Mouse (Mus musculus) liver, embryonic 12.5 days (tissue): ENCODE data around the gene Patl2. TPM values are rescaled to one million over a fixed set of nuclear protein-coding genes. Genes with fewer than 3 reads are reported as not detected.

Source experiments
- ATAC-seq: fragments of 200-750 bp; cut with Nextera tagmentation; 2 replicates; pipeline ENCODE4 v1.8.0; 2017; ENCODE audit warnings: moderate number of reproducible peaks, mild to moderate bottlenecking, moderate library complexity
- H3K27ac ChIP-seq: fragments of 300-500 bp; sonication (generic); 2 replicates; pipeline ENCODE4 v1.5.1; 2016; ENCODE audit warnings: mild to moderate bottlenecking
- H3K27me3 ChIP-seq: fragments of 300-500 bp; sonication (generic); replicated peaks from 2 replicates; pipeline ENCODE4 v1.6.1; 2016; ENCODE audit warnings: mild to moderate bottlenecking, moderate library complexity
- H3K36me3 ChIP-seq: fragments of 300-500 bp; sonication (generic); 2 replicates; pipeline ENCODE4 v1.6.1; 2016; ENCODE audit warnings: mild to moderate bottlenecking, moderate library complexity
- H3K4me1 ChIP-seq: fragments of 300-500 bp; sonication (generic); 2 replicates; pipeline ENCODE4 v1.6.1; 2016
- H3K4me2 ChIP-seq: fragments of 300-500 bp; sonication (generic); 2 replicates; pipeline ENCODE4 v1.6.1; 2016; ENCODE audit warnings: mild to moderate bottlenecking, moderate library complexity
- H3K4me3 ChIP-seq: fragments of 300-500 bp; sonication (generic); 2 replicates; pipeline ENCODE4 v1.5.1; 2016; ENCODE audit warnings: mild to moderate bottlenecking, moderate library complexity
- H3K9ac ChIP-seq: fragments of 300-500 bp; sonication (generic); 2 replicates; pipeline ENCODE4 v1.6.1; 2016; ENCODE audit warnings: mild to moderate bottlenecking, moderate library complexity
- H3K9me3 ChIP-seq: fragments of 300-500 bp; sonication (generic); replicated peaks from 2 replicates; pipeline ENCODE4 v1.6.1; 2016; ENCODE audit warnings: mild to moderate bottlenecking, moderate library complexity
- WGBS: fragments of 180-500 bp; shearing (Covaris S2); methylation state at CpG from one replicate; pipeline ENCODE4 v1.1.7; 2016; ENCODE audit not compliant: insufficient replicate concordance; 5-methylcytosine and 5-hydroxymethylcytosine counted together
- polyA plus RNA-seq: library from polyadenylated mRNA; unstranded; fragments of >200 nt; fragmentation: Nextera tagmentation; extraction: Ambion mirVana; gene quantifications from 2 replicates; pipeline ENCODE4 v1.2.1, GENCODE M21; 2016

Gene Patl2
- polyA plus RNA-seq, 1 experiment from 2014 or later, result 0.05 TPM

GRCm38 (mm10) chr2:122151221-122151620 is 34.8 kb downstream of the Patl2 start:
- no peak for ATAC-seq
- Histone ChIP-seq H3K4me1 (peaks cover 46% of the 10 kb centered on the region), H3K4me2 (no peak overlapping the region), H3K36me3 (peaks cover 39% of the 10 kb centered on the region), H3K4me3 (no peak overlapping the region), H3K27me3 (no peaks in the 10 kb centered on the region), H3K9ac (no peak overlapping the region), H3K27ac (no peak overlapping the region), H3K9me3 (no peaks in the 10 kb centered on the region)
- WGBS, result 77% methylated on average over 1 of the region's 1 CpGs

- H3K4me3 ChIP-seq, result no peak overlapping the region
These were observed 36.3 kb downstream of the Patl2 start for GRCm38 (mm10) chr2:122149716-122150115.

GRCm38 (mm10) chr2:122149316-122149715 is 36.7 kb downstream of the Patl2 start:
- no peak for ATAC-seq
- Histone ChIP-seq H3K36me3 (peaks cover 32% of the 10 kb centered on the region), H3K27me3 (no peaks in the 10 kb centered on the region), H3K4me3 (peak overlapping the region; percentile 70), H3K9ac (no peak overlapping the region), H3K4me2 (peak overlapping the region; percentile 90), H3K9me3 (no peaks in the 10 kb centered on the region), H3K4me1 (peaks cover 40% of the 10 kb centered on the region), H3K27ac (no peak overlapping the region)
- 70% methylated on average over 6 of the region's 6 CpGs for WGBS

More at GRCm38 (mm10) chr2:122149716-122150115, 36.3 kb downstream of the Patl2 start:
- Histone ChIP-seq H3K27me3 (no peaks in the 10 kb centered on the region), H3K36me3 (peaks cover 36% of the 10 kb centered on the region), H3K4me1 (peaks cover 40% of the 10 kb centered on the region), H3K9me3 (no peaks in the 10 kb centered on the region), H3K9ac (no peak overlapping the region), H3K27ac (no peak overlapping the region), H3K4me2 (peak overlapping the region; percentile 90)
- no peak for ATAC-seq
- 78% methylated on average over 3 of the region's 3 CpGs for WGBS

- H3K4me3 ChIP-seq, result peak overlapping the region; percentile 70
- no peaks in the 10 kb centered on the region for H3K9me3 ChIP-seq
- peak overlapping the region; percentile 80 for H3K27ac ChIP-seq
- peak overlapping the region; percentile 80 for H3K9ac ChIP-seq
- peaks cover 40% of the 10 kb centered on the region for H3K4me1 ChIP-seq
- H3K4me2 ChIP-seq, result peak overlapping the region; percentile 90
- no peaks in the 10 kb centered on the region for H3K27me3 ChIP-seq
- H3K36me3 ChIP-seq, result peaks cover 27% of the 10 kb centered on the region
- peak; percentile 31 for ATAC-seq
- WGBS, result 14% methylated on average over 18 of the region's 18 CpGs
These were observed 37.6 kb downstream of the Patl2 start for GRCm38 (mm10) chr2:122148242-122148917.

GRCm38 (mm10) chr2:122147508-122148241 is 38.3 kb downstream of the Patl2 start, which contains the start of gene B2m:
TSS of gene B2m (plus strand) at chr2:122147686.
- peak; percentile 95 for ATAC-seq

GRCm38 (mm10) chr2:122146687-122147086 is 39.3 kb downstream of the Patl2 start:
- Histone ChIP-seq H3K36me3 (peaks cover 13% of the 10 kb centered on the region), H3K4me1 (peaks cover 40% of the 10 kb centered on the region), H3K4me3 (peak overlapping the region; percentile 70; the same call in 1 of the 2 replicates), H3K9me3 (no peaks in the 10 kb centered on the region), H3K27ac (peak overlapping the region; percentile 80), H3K4me2 (peak overlapping the region; percentile 90), H3K27me3 (no peaks in the 10 kb centered on the region), H3K9ac (peak overlapping the region; percentile 80; the same call in 1 of the 2 replicates)
- WGBS, result 78% methylated on average over 6 of the region's 6 CpGs
- ATAC-seq, result no peak

More at GRCm38 (mm10) chr2:122147508-122148241, 38.3 kb downstream of the Patl2 start, which contains the start of gene B2m:
- Histone ChIP-seq H3K4me3 (peak within 1 kb of the TSS; percentile 70), H3K4me2 (peak within 1 kb of the TSS; percentile 90), H3K27me3 (no peaks in the 10 kb centered on the region), H3K9ac (peak within 1 kb of the TSS; percentile 80), H3K36me3 (peaks cover 21% of the 10 kb centered on the region), H3K4me1 (peaks cover 40% of the 10 kb centered on the region), H3K9me3 (no peaks in the 10 kb centered on the region), H3K27ac (peak within 1 kb of the TSS; percentile 80)
- under 1% methylated on average over 40 of the region's 40 CpGs for WGBS

- WGBS, result 58% methylated on average over 4 of the region's 4 CpGs
- Histone ChIP-seq H3K27ac (no peak overlapping the region), H3K9ac (no peak overlapping the region), H3K27me3 (no peaks in the 10 kb centered on the region), H3K4me2 (no peak overlapping the region), H3K36me3 (peaks cover 4% of the 10 kb centered on the region; the same call in 1 of the 2 replicates), H3K9me3 (no peaks in the 10 kb centered on the region), H3K4me1 (peaks cover 35% of the 10 kb centered on the region), H3K4me3 (no peak overlapping the region)
- ATAC-seq, result no peak
These were observed 40.2 kb downstream of the Patl2 start for GRCm38 (mm10) chr2:122145756-122146155.

GRCm38 (mm10) chr2:122143111-122143510 is 42.9 kb downstream of the Patl2 start:
- no peak overlapping the region for H3K27ac ChIP-seq
- H3K9me3 ChIP-seq, result no peaks in the 10 kb centered on the region
- 64% methylated on average over 3 of the region's 3 CpGs for WGBS
- H3K4me2 ChIP-seq, result no peak overlapping the region
- H3K4me1 ChIP-seq, result peaks cover 24% of the 10 kb centered on the region
- H3K4me3 ChIP-seq, result no peak overlapping the region
- H3K27me3 ChIP-seq, result no peaks in the 10 kb centered on the region
- no peak overlapping the region for H3K9ac ChIP-seq
- no peaks in the 10 kb centered on the region for H3K36me3 ChIP-seq
- ATAC-seq, result no peak

- no peak overlapping the region for H3K4me2 ChIP-seq
- H3K27me3 ChIP-seq, result no peaks in the 10 kb centered on the region
- peak overlapping the region; percentile 67 for H3K27ac ChIP-seq
- H3K4me1 ChIP-seq, result peaks cover 24% of the 10 kb centered on the region
- no peaks in the 10 kb centered on the region for H3K9me3 ChIP-seq
- no peak overlapping the region for H3K4me3 ChIP-seq
- no peaks in the 10 kb centered on the region for H3K36me3 ChIP-seq
- WGBS, result 57% methylated on average over 5 of the region's 5 CpGs
- ATAC-seq, result no peak
- H3K9ac ChIP-seq, result no peak overlapping the region
These were observed 44.5 kb downstream of the Patl2 start for GRCm38 (mm10) chr2:122141332-122141967.

GRCm38 (mm10) chr2:122140815-122141214 is 45.2 kb downstream of the Patl2 start:
- no peak overlapping the region for H3K4me3 ChIP-seq
- H3K4me2 ChIP-seq, result no peak overlapping the region
- ATAC-seq, result no peak
- no peaks in the 10 kb centered on the region for H3K27me3 ChIP-seq
- no peaks in the 10 kb centered on the region for H3K36me3 ChIP-seq
- peaks cover 24% of the 10 kb centered on the region for H3K4me1 ChIP-seq
- H3K9me3 ChIP-seq, result no peaks in the 10 kb centered on the region
- no peak overlapping the region for H3K9ac ChIP-seq
- 61% methylated on average over 2 of the region's 2 CpGs for WGBS
- H3K27ac ChIP-seq, result peak overlapping the region; percentile 67

GRCm38 (mm10) chr2:122137839-122138465 is 48.0 kb downstream of the Patl2 start:
- Histone ChIP-seq H3K36me3 (no peaks in the 10 kb centered on the region), H3K4me2 (peak overlapping the region; percentile 49), H3K27me3 (no peaks in the 10 kb centered on the region), H3K27ac (peak overlapping the region; percentile 73), H3K4me1 (peaks cover 31% of the 10 kb centered on the region), H3K4me3 (no peak overlapping the region), H3K9ac (peak overlapping the region; percentile 28; the same call in 1 of the 2 replicates), H3K9me3 (no peaks in the 10 kb centered on the region)
- WGBS, result 28% methylated on average over 5 of the region's 5 CpGs
- peak; percentile 97 for ATAC-seq
